Comparison of ENCODE assay signal across 9 mouse cellular contexts in the genomic region with DNA sequence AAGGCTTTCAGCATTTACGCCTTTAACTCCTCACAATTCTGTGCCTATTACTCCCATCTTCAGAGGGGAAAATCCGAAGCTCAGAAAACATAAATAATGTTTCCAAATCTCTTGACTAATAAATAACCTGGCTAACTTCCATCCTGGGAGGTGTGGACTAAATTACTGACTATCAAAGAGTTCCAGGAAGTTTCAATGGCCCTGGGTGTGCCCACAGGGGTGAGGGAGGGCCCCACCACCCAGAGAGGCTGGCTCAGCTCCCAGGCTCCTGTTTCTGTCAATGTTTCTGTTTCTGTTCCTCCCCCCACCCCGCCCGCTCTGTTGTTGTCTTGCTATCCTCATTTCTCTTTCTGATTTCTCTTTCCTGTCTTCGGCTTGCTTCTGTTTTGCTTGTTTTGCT.
A peak's percentile ranks its signal among the peaks of the same experiment; 100 is the strongest.
DNase-seq lines count a peak whose midpoint lies in the region; ATAC-seq lines count a peak whose summit lies in the region.
"Had no signal": no experiment of that assay in that cellular context is flagged by ENCODE, and none has a peak within 500 bp of the region (broad histone marks: within the 10 kb centered on the region; RNA-seq: fewer than 3 reads in every experiment).

No protein-coding gene starts in this region.

- no peaks in the 10 kb centered on the region for H3K27me3 ChIP-seq in stomach, embryonic 16.5 days (ENCODE audit: control insufficient read depth, insufficient read depth, low read length)
- H3K27me3 ChIP-seq: limb, embryonic 13.5 days had no signal

- 0 out of 2 replicates have a peak overlapping the region, but pooled peaks have one; percentile 17 for H3K4me2 ChIP-seq in stomach, embryonic 16.5 days (ENCODE audit: low read depth, low read length)
- H3K4me2 ChIP-seq: limb, embryonic 13.5 days had no signal

- H3K9me3 ChIP-seq in stomach, embryonic 16.5 days (replicated peaks; ENCODE audit: control insufficient read depth, low read length), result no peaks in the 10 kb centered on the region
- H3K9me3 ChIP-seq: limb, embryonic 13.5 days had no signal

- intact Hi-C loops in heart, postnatal 25 days (cut with DNase I), result loop anchor here (10.0 kb wide), 1 partner anchor 108 kb away; no protein-coding TSS in a partner anchor

- H3K36me3 ChIP-seq in stomach, embryonic 16.5 days (ENCODE audit: control insufficient read depth, insufficient read depth, low read length), result no peaks in the 10 kb centered on the region
- H3K36me3 ChIP-seq: limb, embryonic 13.5 days had no signal

- peaks cover 49% of the 10 kb centered on the region for H3K4me1 ChIP-seq in stomach, embryonic 16.5 days (ENCODE audit: control insufficient read depth, insufficient read depth, low read length)

- peak overlapping the region; percentile 38; the same call in 1 of the 2 replicates for H3K27ac ChIP-seq in stomach, embryonic 16.5 days (ENCODE audit: low read length)
- H3K27ac ChIP-seq: limb, embryonic 13.5 days had no signal

- peak; percentile 80 for ATAC-seq in CD4-positive, CD25-positive, alpha-beta regulatory T cell, adult 4 months
- ATAC-seq in stomach, embryonic 16.5 days (ENCODE audit: insufficient read depth, low FRiP score), result no peak

- DNase-seq in heart, adult 11 months, result peak; percentile 96
- DNase-seq in heart, postnatal 25 days (ENCODE audit: low spot score), result no peak
- DNase-seq in heart, adult 8-10 months (ENCODE audit: low spot score), result peak; percentile 50
- DNase-seq in kidney, postnatal 4 days, result peak; percentile 62 to 70
- DNase-seq in embryo, embryonic 10.5 days (ENCODE audit: low spot score), result no peak
- no peak for DNase-seq in right cerebral cortex, postnatal 36 days (ENCODE audit: low spot score in 2 of 2)

- no peak overlapping the region for H3K4me3 ChIP-seq in stomach, embryonic 16.5 days (replicated peaks; ENCODE audit: low read length)
- H3K4me3 ChIP-seq: limb, embryonic 13.5 days had no signal

- WGBS in stomach, embryonic 16.5 days, result 30% methylated on average over 5 of the region's 5 CpGs

- 0 out of 2 replicates have a peak overlapping the region, but pooled peaks have one; percentile 31 for H3K9ac ChIP-seq in stomach, embryonic 16.5 days (ENCODE audit: low read length)
- H3K9ac ChIP-seq: limb, embryonic 13.5 days had no signal

Comparison
In these comparisons a context has a peak if more than half of its experiments do, and no peak if none do; other contexts are left out.
1. DNase-seq: peak in heart, adult 11 months (single experiment), heart, adult 8-10 months (single experiment) and kidney, postnatal 4 days (2 of 2); none in heart, postnatal 25 days (single experiment), embryo, embryonic 10.5 days (single experiment) and right cerebral cortex, postnatal 36 days (0 of 2).